Mouse (Mus musculus): ENCODE measurements around the gene Ctnna3. TPM values are rescaled to one million over a fixed set of nuclear protein-coding genes. Genes with fewer than 3 reads are reported as not detected.
"Not testable (repeated sequence)": the region's sequence is repeated elsewhere in the genome, so short reads cannot be mapped to it uniquely, and the experiment has no call there.

The Ctnna3 gene
- total RNA-seq, 4 experiments from 2014 or later, result 0.52 to 1.9 (median 0.89) TPM

GRCm38 (mm10) chr10:63424475-63424814 is 5.5 kb upstream of the Ctnna3 start:
- no peak for DNase-seq

GRCm38 (mm10) chr10:63427146-63427545 is 2.8 kb upstream of the Ctnna3 start:
- no peak for DNase-seq

GRCm38 (mm10) chr10:63428243-63429022 is 1.5 kb upstream of the Ctnna3 start:
- no peak for DNase-seq

- DNase-seq, result no peak
Observed at GRCm38 (mm10) chr10:63429023-63429340, 916 bp upstream of the Ctnna3 start.

- DNase-seq, result peak; percentile 98
Observed at GRCm38 (mm10) chr10:63429380-63429779, 518 bp upstream of the Ctnna3 start.

GRCm38 (mm10) chr10:63431221-63431736 is 1.4 kb downstream of the Ctnna3 start:
- DNase-seq, result no peak

GRCm38 (mm10) chr10:63432099-63432498 is 2.2 kb downstream of the Ctnna3 start:
- DNase-seq, result no peak

- DNase-seq, result no peak
Observed at GRCm38 (mm10) chr10:63432887-63433286, 3.0 kb downstream of the Ctnna3 start.

GRCm38 (mm10) chr10:63438736-63439262 is 8.9 kb downstream of the Ctnna3 start:
- no peak for DNase-seq

GRCm38 (mm10) chr10:63439694-63440228 is 9.9 kb downstream of the Ctnna3 start:
- no peak for DNase-seq

- DNase-seq, result not testable (repeated sequence)
Observed at GRCm38 (mm10) chr10:63444602-63445387, 14.9 kb downstream of the Ctnna3 start.

- no peak for DNase-seq
Observed at GRCm38 (mm10) chr10:63453926-63454325, 24.0 kb downstream of the Ctnna3 start.

GRCm38 (mm10) chr10:63455110-63455878 is 25.4 kb downstream of the Ctnna3 start:
- no peak for DNase-seq

- DNase-seq, result no peak
Observed at GRCm38 (mm10) chr10:63457292-63458128, 27.6 kb downstream of the Ctnna3 start.

- DNase-seq, result no peak
Observed at GRCm38 (mm10) chr10:63460935-63461334, 31.0 kb downstream of the Ctnna3 start.

GRCm38 (mm10) chr10:63472473-63472872 is 42.6 kb downstream of the Ctnna3 start:
- no peak for DNase-seq

GRCm38 (mm10) chr10:63476167-63476647 is 46.3 kb downstream of the Ctnna3 start:
- no peak for DNase-seq

GRCm38 (mm10) chr10:63478946-63479345 is 49.0 kb downstream of the Ctnna3 start:
- no peak for DNase-seq

- DNase-seq, result no peak
Observed at GRCm38 (mm10) chr10:63480066-63480465, 50.2 kb downstream of the Ctnna3 start.

GRCm38 (mm10) chr10:63488346-63488745 is 58.4 kb downstream of the Ctnna3 start:
- DNase-seq, result no peak

GRCm38 (mm10) chr10:63523956-63524355 is 94.1 kb downstream of the Ctnna3 start:
- no peak for DNase-seq

Data from adrenal gland, adult 8-10 months (tissue).